Mouse (Mus musculus): ENCODE data around the gene Trim2.

Trim2 gene

DNA sequence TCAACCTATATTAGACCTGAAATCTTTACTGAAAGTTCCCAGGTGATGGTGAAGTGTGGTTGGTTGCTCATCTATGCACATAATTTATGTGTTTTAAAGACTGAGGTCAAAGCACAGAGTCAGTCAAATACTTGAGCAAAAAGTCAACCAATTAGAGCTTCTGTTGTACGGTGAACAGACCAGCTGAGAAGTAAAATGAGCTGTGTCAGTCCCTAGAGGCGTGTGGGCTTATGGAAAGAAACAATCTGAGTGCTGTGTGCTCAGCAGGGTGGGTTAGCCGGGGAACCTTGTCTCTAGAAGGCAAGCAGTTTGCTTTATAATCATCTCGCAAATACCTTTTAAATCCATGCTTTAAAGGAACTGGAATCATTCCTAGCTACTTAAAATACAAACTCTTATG, 149.7 kb downstream of the Trim2 start:
- in situ Hi-C loops (cut with MseI, MboI), result no loop called here

DNA sequence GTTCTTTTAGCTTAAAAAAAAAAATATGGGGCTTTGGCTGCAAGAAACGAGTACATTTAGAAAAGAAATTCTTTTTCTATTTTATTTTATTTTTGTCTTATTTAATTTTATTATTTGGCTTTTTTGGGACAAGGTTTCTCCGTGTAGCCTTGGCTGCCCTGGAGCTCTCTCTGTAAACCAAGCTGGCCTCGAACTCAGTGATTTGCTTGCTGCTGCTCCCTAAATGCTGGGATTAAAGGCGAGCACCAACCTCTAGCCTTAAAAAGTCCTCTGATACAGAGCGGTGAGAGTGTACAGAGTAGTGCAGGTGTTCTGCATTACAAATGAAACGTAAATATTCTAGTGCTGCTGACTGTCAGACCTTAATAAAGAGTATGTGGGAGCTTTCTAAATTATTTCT, 150.6 kb downstream of the Trim2 start:
- in situ Hi-C loops (cut with MseI, MboI), result no loop called here

DNA sequence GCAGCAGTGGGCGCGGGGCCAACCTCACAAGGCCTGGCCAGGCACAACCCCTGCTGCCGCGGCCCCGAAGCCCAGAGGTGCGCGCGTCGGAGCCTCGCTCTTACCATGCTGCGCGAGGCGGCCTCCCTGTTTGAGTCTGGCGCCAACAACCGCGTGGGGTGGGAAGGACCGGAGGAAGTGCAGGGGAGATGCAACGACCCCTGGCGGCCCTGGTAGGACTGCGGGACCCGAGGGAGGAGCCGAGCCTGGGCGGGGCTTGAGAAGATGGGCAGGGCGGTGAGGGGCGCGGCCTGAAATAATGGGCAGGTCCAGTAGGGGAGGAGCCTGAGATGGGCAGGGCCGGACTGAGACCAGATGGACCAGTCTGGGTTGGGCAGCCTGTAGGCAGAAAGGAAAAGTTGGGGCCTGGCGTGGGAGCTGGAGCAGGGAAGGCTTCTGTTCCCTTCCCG, 151.1 kb downstream of the Trim2 start, which contains the start of gene Mnd1:
Gene Mnd1 (minus strand): TSS at position 229 of the 449 bp plus-strand sequence.
- in situ Hi-C loops (cut with MseI, MboI), result no loop called here

DNA sequence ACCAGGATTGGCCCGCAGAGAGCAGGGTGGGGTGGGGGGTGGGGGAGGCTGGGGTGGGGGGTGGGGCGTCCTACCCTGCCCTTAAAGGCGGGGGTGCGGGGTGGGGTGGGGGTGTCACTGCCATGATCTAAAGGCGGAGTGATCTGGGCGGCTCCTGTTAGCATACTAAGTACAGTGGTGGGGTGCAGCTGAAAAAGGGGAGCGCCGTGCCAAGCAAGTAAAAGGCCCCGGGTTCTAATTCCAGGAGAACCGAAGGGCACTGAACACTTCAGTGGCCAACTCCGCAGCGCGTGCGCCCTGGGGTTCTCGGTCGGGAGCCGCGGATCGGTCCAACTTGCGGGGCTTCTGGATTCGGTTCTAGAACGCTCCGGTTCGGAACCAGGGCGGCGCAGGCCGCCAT, 151.5 kb downstream of the Trim2 start:
- in situ Hi-C loops (cut with MseI, MboI), result no loop called here

DNA sequence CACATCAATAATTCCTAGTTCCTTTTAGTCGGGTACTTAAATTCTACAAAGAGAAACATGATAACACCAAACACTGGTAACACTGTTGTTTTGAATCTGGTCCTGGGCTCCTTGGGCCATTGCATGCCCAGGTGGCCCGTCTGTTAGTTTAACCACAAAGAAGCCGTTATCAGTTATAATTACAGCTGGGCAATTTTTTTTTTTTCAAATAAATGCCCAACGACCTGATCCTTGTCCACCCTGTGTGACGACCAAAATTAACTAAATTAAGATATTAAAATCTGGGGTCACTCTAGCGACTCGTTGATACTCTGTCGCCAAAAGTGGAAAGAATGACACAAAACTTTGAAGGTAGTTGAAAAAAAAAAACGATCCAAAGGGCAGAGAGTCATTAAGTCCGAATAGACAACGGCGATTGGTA, 151.9 kb downstream of the Trim2 start:
- in situ Hi-C loops (cut with MseI, MboI), result no loop called here

DNA sequence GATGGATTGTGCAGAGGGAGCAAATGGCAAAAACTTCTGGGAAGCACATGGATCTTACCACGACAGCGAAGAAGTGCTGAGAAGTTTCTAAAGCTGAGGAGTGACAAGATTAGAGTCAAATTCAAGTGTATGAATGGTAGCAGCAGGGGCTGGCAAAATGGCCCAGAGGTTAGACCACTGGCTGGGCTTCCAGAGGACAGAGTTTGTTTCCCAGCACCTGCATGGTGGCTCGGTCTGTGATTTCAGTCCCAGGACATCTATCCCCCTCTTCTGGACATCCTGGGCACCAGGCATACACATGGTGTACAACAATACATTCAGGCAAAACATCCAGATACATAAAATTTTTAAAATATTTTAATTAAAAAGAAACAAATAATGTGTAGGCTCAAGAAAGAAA, 156.8 kb downstream of the Trim2 start:
- in situ Hi-C loops (cut with MseI, MboI), result no loop called here

DNA sequence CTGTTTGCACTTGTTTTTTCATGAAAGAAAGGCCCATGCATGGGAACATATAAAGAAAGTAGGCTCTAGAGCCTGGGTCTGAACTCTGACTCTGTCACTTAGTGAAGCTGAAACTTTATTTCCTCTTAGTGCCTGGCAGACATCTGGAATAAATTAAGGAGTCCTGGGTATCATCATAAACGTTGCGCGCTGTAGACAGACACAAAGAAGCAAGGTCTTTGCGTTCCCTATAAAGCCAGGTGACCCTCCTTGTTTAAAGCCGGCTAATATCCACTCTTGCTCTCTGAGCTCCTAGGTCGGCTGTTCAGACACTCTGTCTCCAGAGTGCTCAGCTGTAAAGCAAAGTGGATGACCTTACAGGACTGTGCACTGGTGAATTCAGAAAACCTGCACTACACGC, 165.7 kb downstream of the Trim2 start:
- in situ Hi-C loops (cut with MseI, MboI), result no loop called here

DNA sequence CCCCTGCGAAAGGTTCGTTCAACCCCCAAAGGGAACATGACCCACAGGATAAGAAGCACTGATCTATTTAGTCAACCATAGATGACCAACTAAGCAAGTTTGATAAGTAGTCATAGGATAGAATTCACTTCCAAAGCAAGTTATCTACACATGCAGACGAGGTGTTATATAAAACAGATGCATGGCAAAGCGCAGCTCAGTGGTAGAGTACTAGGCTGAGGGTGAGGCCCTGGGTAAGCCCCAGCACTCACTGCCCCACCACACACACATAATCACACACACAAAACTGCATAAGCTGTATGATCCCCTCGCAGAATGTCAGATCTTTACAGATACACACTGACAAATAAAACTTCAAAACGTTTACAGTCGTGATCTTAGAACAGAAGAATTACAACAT, 170.2 kb downstream of the Trim2 start:
- in situ Hi-C loops (cut with MseI, MboI), result no loop called here

DNA sequence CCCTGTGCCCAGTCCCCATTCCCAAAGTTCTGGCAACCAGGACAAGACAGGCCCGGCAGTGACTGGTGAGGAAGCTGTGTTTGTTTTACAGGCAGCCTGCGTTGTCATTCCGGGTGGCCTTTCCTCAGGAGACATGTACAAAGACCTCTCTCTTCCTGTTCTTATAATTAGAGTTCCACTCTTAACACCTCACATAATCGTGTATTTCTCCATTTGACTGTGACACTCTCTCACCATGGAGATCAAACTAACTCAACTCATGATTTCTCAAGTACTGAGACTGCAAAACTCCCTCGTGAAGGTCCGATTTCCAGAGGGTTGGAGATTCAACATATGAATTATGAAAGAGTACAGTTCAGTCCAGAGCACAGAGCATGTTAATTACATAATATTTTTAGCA, 170.7 kb downstream of the Trim2 start:
- in situ Hi-C loops (cut with MseI, MboI), result no loop called here

DNA sequence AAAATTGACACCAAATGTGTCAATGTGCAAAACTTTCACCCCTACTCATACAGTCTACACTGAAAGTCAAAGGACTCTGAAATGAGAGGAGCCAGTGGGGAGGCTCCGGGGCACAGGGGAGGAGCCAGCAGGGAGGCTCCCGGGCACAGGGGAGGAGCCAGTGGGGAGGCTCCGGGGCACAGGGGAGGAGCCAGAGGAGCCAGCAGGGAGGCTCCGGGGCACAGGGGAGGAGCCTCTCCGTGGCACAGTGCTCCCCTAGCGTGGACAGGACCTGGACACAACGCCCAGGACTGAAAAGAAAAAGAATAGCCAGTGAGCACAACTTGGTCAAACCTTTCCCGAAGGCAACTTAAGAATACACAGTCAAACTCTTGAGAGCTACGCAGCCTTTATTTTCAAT, 171.3 kb downstream of the Trim2 start:
- in situ Hi-C loops (cut with MseI, MboI), result no loop called here

DNA sequence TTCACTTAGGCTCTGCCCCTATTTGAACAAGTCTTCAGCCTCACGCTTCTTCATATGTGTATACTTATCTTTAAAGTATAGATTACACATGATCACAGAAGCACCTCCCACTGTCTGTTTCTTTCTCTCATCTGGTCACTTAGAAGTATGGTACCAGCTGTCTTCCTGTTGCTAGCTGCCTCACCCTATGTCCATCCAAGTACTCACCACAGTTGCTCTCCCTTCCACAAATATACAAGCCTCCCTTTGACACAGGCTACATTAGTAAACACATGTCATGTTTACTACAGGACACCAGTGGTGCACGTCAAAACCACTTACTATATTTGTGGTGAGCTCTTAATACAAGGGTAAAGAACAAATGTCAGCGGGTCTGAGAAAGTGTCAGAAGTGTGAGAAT, 175.3 kb downstream of the Trim2 start:
- in situ Hi-C loops (cut with MseI, MboI), result no loop called here

DNA sequence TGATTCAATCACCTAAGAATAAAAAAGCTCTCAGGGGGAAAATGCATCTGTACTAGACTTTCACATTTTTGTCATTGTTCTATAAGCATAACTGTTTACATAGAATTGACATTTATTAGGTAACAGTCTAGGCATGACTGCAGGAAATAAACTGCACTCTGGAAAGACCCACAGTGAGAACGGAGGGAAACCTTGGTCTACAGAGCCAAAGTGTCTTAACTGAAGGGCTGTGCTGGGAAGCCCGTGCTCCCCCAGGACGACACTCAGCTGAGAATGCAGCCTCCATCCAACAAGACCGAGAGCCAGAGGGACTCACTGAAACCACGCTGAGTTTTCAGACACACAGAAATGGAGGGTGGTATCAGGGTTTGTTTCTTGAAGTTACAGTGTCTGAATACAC, 175.9 kb downstream of the Trim2 start:
- in situ Hi-C loops (cut with MseI, MboI), result no loop called here

DNA sequence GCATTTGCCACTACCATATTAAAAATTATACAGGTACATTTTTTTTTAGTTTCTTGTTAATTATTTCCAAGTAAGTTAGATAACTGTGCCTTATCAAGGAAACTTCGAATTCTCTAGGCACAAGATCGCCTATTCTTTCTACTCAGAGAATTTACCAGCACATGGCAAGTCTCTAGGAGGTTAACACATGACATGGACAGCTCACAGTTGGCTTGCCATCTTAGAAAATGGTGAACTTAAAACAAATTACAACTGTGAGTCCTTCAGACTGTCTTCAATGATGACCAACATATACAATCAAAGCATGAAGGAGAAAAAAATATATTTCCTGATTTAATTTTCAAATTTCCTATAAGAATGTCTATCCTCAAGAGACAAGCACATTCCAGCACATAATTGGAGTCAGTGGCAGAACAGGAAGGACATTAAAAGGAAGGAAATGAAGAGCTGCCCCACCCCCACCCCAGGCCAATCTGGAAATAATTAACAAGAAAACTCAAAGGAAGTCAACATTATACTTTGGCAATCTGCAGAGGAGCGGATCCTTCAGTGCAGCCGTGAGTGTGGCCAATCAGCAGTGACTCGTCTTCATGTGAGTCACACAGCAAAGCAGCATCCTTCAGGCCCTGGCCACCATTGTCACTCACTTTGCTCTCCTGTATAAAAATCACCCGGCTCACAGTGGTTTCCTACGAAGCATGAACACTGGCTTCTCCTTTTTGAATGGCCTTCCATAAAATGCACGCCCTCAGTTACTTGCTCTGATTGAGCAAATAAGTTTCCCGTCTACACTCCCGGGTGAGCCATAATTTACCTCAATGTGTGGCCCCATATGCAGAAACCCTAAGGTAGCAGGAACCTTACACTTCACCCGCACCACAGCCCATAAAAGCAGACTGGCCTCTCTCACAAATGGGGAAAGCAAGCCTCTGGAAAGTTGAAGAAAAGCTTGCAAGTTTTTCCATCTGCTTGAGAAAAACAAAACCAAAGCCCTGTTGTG, 177.5 kb downstream of the Trim2 start:
- in situ Hi-C loops (cut with MseI, MboI), result no loop called here

DNA sequence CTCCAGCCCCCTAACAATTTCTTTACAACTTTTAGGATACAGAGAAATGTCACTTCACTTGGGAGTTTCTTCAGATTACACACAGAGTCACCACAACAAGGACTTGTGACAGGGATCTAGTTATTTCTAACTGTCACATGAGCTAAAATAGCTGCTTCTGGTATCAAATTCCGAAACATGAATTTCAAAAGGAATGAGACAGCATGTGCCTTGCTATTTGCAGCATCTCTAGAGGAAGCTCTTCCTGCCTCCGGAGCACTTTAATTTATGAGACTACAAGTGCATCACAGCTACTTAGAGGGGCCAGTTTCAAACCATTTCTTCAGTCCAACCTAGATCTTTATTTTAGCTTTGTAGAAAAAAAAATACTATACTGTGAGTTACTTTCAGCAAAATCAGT, 179.2 kb downstream of the Trim2 start:
- in situ Hi-C loops (cut with MseI, MboI), result no loop called here

DNA sequence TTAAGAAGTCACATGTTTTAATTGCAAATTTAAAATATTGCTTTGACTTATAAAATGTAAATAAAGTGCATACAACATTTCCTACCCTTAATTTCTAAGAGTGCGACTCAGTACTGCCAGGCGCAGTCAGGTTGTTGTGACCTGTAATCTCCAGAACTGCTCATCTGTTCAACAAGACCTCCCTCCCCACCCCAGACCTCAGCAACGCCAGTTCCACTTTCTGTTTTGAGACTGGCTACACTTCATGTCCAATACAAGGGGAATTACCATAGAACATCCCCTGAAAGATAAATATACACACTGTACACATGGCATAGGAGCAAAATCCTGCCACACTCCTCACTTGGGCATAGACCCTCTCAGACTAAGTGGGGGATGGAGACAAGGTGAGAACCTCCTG, 180.0 kb downstream of the Trim2 start:
- in situ Hi-C loops (cut with MseI, MboI), result no loop called here

DNA sequence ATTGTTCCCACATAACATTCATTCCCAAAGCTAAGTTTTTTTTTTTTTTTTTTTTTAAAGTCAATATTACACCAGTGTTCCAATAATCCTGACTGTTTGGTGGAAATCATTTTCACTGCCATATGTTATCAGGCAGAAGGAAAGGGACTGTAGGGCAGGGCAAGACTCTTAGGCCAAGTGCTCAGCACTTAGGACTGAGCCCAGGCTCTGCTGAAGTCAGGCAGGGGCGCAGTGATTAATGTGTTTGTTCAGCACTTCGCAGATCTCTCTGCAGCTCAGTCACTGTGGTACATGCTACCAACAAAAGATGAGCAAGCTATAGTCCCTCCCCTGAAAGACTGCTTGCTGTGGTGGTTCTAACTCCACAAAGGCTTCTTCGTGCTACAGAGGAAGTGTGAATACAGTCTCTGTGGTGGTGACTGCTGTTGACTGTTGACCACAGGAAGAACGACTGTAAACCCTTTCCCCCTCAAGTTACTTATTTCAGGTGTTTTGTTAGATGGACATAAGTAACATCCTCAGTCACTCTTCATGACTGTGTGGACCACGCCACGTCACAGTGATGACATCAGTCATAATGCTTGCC, 180.9 kb downstream of the Trim2 start:
- in situ Hi-C loops (cut with MseI, MboI), result no loop called here

DNA sequence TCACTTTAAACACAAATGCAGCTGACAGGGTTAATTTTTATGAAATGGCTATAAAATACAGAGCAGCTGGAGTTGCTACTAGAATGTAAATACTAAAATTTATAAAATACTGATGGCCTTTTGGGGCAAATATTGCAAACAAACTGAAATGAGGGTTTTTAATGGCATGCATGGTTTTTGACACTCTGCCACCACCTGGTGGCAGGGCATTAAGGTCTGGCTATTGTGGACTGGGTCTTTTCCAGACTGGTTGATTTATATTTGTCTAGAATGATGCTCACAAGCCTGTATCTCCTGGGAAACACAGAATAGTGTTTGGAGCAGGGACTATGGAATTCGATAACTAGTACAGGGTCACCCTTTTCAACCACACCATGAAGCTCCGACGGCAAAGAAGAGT, 183.2 kb downstream of the Trim2 start:
- in situ Hi-C loops (cut with MseI, MboI), result loop anchor here in 1 of 2 experiments (25.0 kb wide), 1 partner anchor 186 kb away; no protein-coding TSS in a partner anchor

DNA sequence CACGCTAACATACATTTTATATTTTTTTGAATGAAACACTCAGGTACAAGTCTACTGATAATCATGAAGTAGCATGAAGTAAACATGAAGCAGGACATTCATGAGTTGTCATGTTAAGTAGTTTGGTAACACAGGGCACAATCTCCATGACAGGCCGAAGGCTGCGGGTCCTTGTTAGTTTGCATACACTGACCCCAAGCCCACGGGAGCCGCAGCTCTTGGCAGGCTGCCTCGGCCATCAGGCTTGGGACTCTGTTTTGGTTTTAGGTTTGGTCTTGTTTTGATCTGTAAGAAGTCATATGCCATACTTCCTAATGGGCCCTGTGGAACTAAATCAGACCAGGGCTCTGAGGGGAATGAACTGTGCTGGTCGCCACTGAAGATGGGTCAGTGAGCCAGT, 188.0 kb downstream of the Trim2 start:
- in situ Hi-C loops (cut with MseI, MboI), result loop anchor here in 1 of 2 experiments (25.0 kb wide), 1 partner anchor 181 kb away; no protein-coding TSS in a partner anchor

DNA sequence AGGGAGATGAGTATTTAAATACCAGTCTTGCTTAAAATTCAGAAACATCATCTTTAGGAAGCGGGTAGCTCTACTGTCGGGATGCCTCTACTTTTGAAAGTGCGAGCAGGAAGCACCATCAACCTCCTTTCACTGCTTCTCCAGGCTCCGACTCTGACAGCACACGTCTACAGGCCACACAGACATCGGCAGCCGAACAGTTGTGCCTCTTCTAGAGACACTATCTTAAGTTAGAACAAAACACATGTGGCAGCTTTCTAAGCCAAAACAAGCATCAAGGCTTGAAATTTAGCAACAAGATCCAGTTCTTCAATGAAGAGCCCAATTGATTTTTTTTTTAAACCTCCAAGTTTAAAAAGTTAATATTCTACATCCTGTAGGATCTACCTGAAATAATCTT, 188.5 kb downstream of the Trim2 start:
- in situ Hi-C loops (cut with MseI, MboI), result loop anchor here in 1 of 2 experiments (25.0 kb wide), 1 partner anchor 181 kb away; no protein-coding TSS in a partner anchor

Data from mouse trophoblast stem cell (cell line).